Mouse (Mus musculus): ENCODE data around the gene Hcar2. TPM values are rescaled to one million over a fixed set of nuclear protein-coding genes. Genes with fewer than 3 reads are reported as not detected.

Hcar2 gene
- polyA plus RNA-seq, 1 experiment from 2014 or later: not detected

DNA sequence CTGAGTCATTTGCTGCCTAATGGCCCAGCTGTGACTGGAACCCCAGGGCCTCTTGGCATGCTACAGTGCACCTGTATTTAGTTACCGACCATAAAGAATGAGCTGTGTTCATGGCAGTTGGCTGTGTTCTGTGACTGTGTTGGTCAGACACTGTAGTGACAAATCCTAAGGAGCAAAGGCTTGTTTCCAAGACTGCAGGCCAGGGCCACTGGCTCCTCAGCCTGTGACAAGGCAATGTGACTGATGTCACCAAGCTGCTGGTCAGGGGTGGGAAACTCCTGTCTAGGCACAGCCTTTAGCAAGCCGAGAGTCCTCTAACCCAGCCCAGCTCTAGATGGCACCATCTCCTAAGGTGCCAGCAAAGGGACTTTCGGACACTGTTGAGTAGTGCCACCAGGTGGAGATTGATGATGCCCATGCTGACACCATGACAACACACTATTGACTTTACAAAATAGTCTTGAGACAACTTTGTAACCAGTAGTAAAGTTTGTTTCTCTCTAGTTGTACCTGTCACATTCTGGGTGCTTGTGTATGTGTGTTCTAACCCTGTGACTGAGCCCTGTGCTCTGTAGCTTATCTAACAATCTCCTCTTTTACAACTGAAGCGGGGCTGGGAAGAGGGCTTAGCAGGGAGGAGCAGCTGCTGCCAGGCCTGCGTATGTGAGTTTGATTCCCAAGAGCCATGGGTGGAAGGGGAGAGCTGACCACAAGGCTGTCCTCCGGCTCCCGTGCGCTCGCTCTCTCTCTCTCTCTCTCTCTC is 44.6 kb downstream of the Hcar2 start:
- WGBS: 71% methylated on average over 5 of the region's 9 CpGs
- Histone ChIP-seq H3K9ac (no peak overlapping the region), H3K27ac (replicated peaks) (no peak overlapping the region), H3K4me3 (no peak overlapping the region), H3K4me2 (no peak overlapping the region), H3K4me1 (replicated peaks) (no peaks in the 10 kb centered on the region), H3K36me3 (no peaks in the 10 kb centered on the region), H3K27me3 (no peaks in the 10 kb centered on the region), H3K9me3 (no peaks in the 10 kb centered on the region)
- no peak for ATAC-seq (ENCODE audit: low FRiP score, low read depth)

- Histone ChIP-seq H3K9ac (no peak overlapping the region), H3K36me3 (no peaks in the 10 kb centered on the region), H3K4me1 (replicated peaks) (no peaks in the 10 kb centered on the region), H3K9me3 (no peaks in the 10 kb centered on the region), H3K27ac (replicated peaks) (no peak overlapping the region), H3K4me2 (no peak overlapping the region), H3K27me3 (no peaks in the 10 kb centered on the region), H3K4me3 (no peak overlapping the region)
- WGBS: 92% methylated on average over 19 of the region's 19 CpGs
- no peak for ATAC-seq (ENCODE audit: low FRiP score, low read depth)
Measured at GRCm38 (mm10) chr5:123818941-123819577, 46.2 kb downstream of the Hcar2 start.

- Histone ChIP-seq H3K9ac (no peak overlapping the region), H3K9me3 (no peaks in the 10 kb centered on the region), H3K27ac (replicated peaks) (no peak overlapping the region), H3K36me3 (no peaks in the 10 kb centered on the region), H3K4me2 (no peak overlapping the region), H3K4me3 (no peak overlapping the region), H3K4me1 (replicated peaks) (no peaks in the 10 kb centered on the region), H3K27me3 (no peaks in the 10 kb centered on the region)
- no peak for ATAC-seq (ENCODE audit: low FRiP score, low read depth)
- WGBS: 86% methylated on average over 7 of the region's 7 CpGs
Measured at GRCm38 (mm10) chr5:123816891-123817290, 48.4 kb downstream of the Hcar2 start.

Other genes starting within 250 kb of the Hcar2 start
- gene Clip1, start 180.9 kb downstream of the Hcar2 start, polyA plus RNA-seq (2015; fragmentation: Nextera tagmentation; extraction: Ambion mirVana): 79.6 and 81.0 TPM in 2 replicates
- 58.1 and 68.5 TPM in 2 replicates for gene Zcchc8, start 144.4 kb downstream of the Hcar2 start, polyA plus RNA-seq (2015; fragmentation: Nextera tagmentation; extraction: Ambion mirVana)
- 122 and 129 TPM in 2 replicates for gene Rsrc2, start 116.1 kb downstream of the Hcar2 start, polyA plus RNA-seq (2015; fragmentation: Nextera tagmentation; extraction: Ambion mirVana)
- gene Kntc1, start 115.8 kb downstream of the Hcar2 start, polyA plus RNA-seq (2015; fragmentation: Nextera tagmentation; extraction: Ambion mirVana): 6.7 and 7.2 TPM in 2 replicates
- 0.88 and 0.99 TPM in 2 replicates for gene Hcar1, start 14.5 kb upstream of the Hcar2 start, polyA plus RNA-seq (2015; fragmentation: Nextera tagmentation; extraction: Ambion mirVana)
- gene Denr, start 41.7 kb upstream of the Hcar2 start, polyA plus RNA-seq (2015; fragmentation: Nextera tagmentation; extraction: Ambion mirVana): 118 and 125 TPM in 2 replicates
- gene Gm43518, start 61.9 kb upstream of the Hcar2 start, polyA plus RNA-seq (2015; fragmentation: Nextera tagmentation; extraction: Ambion mirVana): 3.8 and 4.2 TPM in 2 replicates
- 3.7 and 4.6 TPM in 2 replicates for gene Ccdc62, start 65.2 kb upstream of the Hcar2 start, polyA plus RNA-seq (2015; fragmentation: Nextera tagmentation; extraction: Ambion mirVana)
- 33.9 and 34.2 TPM in 2 replicates for gene Hip1r, start 108.1 kb upstream of the Hcar2 start, polyA plus RNA-seq (2015; fragmentation: Nextera tagmentation; extraction: Ambion mirVana)
- 75.5 and 82.4 TPM in 2 replicates for gene Vps37b, start 166.8 kb upstream of the Hcar2 start, polyA plus RNA-seq (2015; fragmentation: Nextera tagmentation; extraction: Ambion mirVana)
- 21.5 and 23.5 TPM in 2 replicates for gene Abcb9, start 230.3 kb upstream of the Hcar2 start, polyA plus RNA-seq (2015; fragmentation: Nextera tagmentation; extraction: Ambion mirVana)
- gene Ogfod2, start 246.8 kb upstream of the Hcar2 start, polyA plus RNA-seq (2015; fragmentation: Nextera tagmentation; extraction: Ambion mirVana): 36.9 and 37.5 TPM in 2 replicates